Mouse (Mus musculus) ES-Bruce4 (cell line): Measurements from ENCODE around the gene Tmem132d.

ENCODE experiments used
- CTCF ChIP-seq: IDR thresholded peaks from one replicate; pipeline ENCODE4 v1.8.1; 2011; ENCODE audit warnings: low read depth, low read length
- EP300 ChIP-seq: IDR thresholded peaks from 2 replicates; pipeline ENCODE4 v1.6.1; 2011; ENCODE audit warnings: low read depth, low read length; ENCODE audit not compliant: insufficient read depth

GRCm38 (mm10) chr5:128218281-128218680 is 214.6 kb downstream of the Tmem132d start:
- TF ChIP-seq EP300 (no peak), CTCF (no peak)
